Mouse (Mus musculus) CD4-positive helper T cell, adult 2 months (primary cell): ENCODE results near the gene Gm8113.
"Not testable (repeated sequence)": the region's sequence is repeated elsewhere in the genome, so short reads cannot be mapped to it uniquely, and the experiment has no call there.

Experiments
- DNase-seq: peaks from one replicate; pipeline ENCODE4 v3.0.0-alpha.2; 2012; ENCODE audit warnings: low read depth, missing footprints, low spot score

Gm8113 gene

GRCm38 (mm10) chr14:43924688-43925403 is at the start of gene Gm8113:
Gm8113 (plus strand) TSS chr14:43925390.
- peak; percentile 57 for DNase-seq

GRCm38 (mm10) chr14:43875417-43875816 is 49.8 kb upstream of the Gm8113 start, which contains the start of gene Ear1:
Ear1 (minus strand) TSS chr14:43875517.
- DNase-seq: not testable (repeated sequence)

- not testable (repeated sequence) for DNase-seq
Measured at GRCm38 (mm10) chr14:43877789-43878188, 47.4 kb upstream of the Gm8113 start.

- not testable (repeated sequence) for DNase-seq
Measured at GRCm38 (mm10) chr14:43879966-43880545, 45.1 kb upstream of the Gm8113 start.

- DNase-seq: not testable (repeated sequence)
Measured at GRCm38 (mm10) chr14:43886235-43886634, 39.0 kb upstream of the Gm8113 start.

- DNase-seq: not testable (repeated sequence)
Measured at GRCm38 (mm10) chr14:43891288-43891687, 33.9 kb upstream of the Gm8113 start.

GRCm38 (mm10) chr14:43895357-43895756 is 29.8 kb upstream of the Gm8113 start:
- DNase-seq: not testable (repeated sequence)

GRCm38 (mm10) chr14:43898577-43898976 is 26.6 kb upstream of the Gm8113 start:
- DNase-seq: not testable (repeated sequence)

GRCm38 (mm10) chr14:43918214-43918613 is 7.0 kb upstream of the Gm8113 start:
- not testable (repeated sequence) for DNase-seq

- DNase-seq: not testable (repeated sequence)
Measured at GRCm38 (mm10) chr14:43923459-43923858, 1.7 kb upstream of the Gm8113 start, which contains the start of gene Ear10. Ear10 (minus strand) TSS chr14:43923559.

- DNase-seq: peak; percentile 27
Measured at GRCm38 (mm10) chr14:43925404-43925950, 287 bp downstream of the Gm8113 start.

- DNase-seq: peak; percentile 16
Measured at GRCm38 (mm10) chr14:43932991-43933390, 7.8 kb downstream of the Gm8113 start.

- not testable (repeated sequence) for DNase-seq
Measured at GRCm38 (mm10) chr14:43933399-43933798, 8.2 kb downstream of the Gm8113 start.

- DNase-seq: not testable (repeated sequence)
Measured at GRCm38 (mm10) chr14:43953382-43953781, 28.2 kb downstream of the Gm8113 start.

GRCm38 (mm10) chr14:43955074-43955473 is 29.9 kb downstream of the Gm8113 start:
- not testable (repeated sequence) for DNase-seq

GRCm38 (mm10) chr14:43956769-43957168 is 31.6 kb downstream of the Gm8113 start, which contains the start of gene Ang5:
Ang5 (plus strand) TSS chr14:43957069.
- DNase-seq: not testable (repeated sequence)
